In genomic region chr5:38628023-38628422, GRCm38 (mm10) we compare ENCODE assay signal across 21 mouse cellular contexts. TPM values are rescaled to one million over a fixed set of nuclear protein-coding genes. Genes with fewer than 3 reads are reported as not detected.
DNase-seq lines count a peak whose midpoint lies in the region; ATAC-seq lines count a peak whose summit lies in the region.
"Had no signal": no experiment of that assay in that cellular context is flagged by ENCODE, and none has a peak within 500 bp of the region (broad histone marks: within the 10 kb centered on the region; RNA-seq: fewer than 3 reads in every experiment).

No protein-coding gene starts in this region.

- H3K9me3 ChIP-seq in kidney, embryonic 16.5 days (ENCODE audit: low read length), result no peaks in the 10 kb centered on the region
- H3K9me3 ChIP-seq: embryonic facial prominence, embryonic 12.5 days; hindbrain, embryonic 15.5 days had no signal

- no peak overlapping the region for H3K4me2 ChIP-seq in kidney, embryonic 16.5 days (replicated peaks; ENCODE audit: low read depth, low read length)
- H3K4me2 ChIP-seq: embryonic facial prominence, embryonic 12.5 days; heart, embryonic 12.5 days; hindbrain, embryonic 15.5 days had no signal

- no peak overlapping the region for H3K4me3 ChIP-seq in kidney, embryonic 16.5 days (ENCODE audit: low read length)
- H3K4me3 ChIP-seq: embryonic facial prominence, embryonic 12.5 days; heart, embryonic 12.5 days; hindbrain, embryonic 15.5 days had no signal

- H3K4me1 ChIP-seq in kidney, embryonic 16.5 days (ENCODE audit: insufficient read depth, low read length), result no peaks in the 10 kb centered on the region
- H3K4me1 ChIP-seq: embryonic facial prominence, embryonic 12.5 days; heart, embryonic 12.5 days; hindbrain, embryonic 15.5 days had no signal

- H3K36me3 ChIP-seq in kidney, embryonic 16.5 days (ENCODE audit: insufficient read depth, low read length), result no peaks in the 10 kb centered on the region
- H3K36me3 ChIP-seq: embryonic facial prominence, embryonic 12.5 days; heart, embryonic 12.5 days; hindbrain, embryonic 15.5 days had no signal

- H3K27ac ChIP-seq in kidney, embryonic 16.5 days (ENCODE audit: low read length), result no peak overlapping the region
- H3K27ac ChIP-seq: embryonic facial prominence, embryonic 12.5 days; hindbrain, embryonic 15.5 days had no signal

- H3K27me3 ChIP-seq in kidney, embryonic 16.5 days (ENCODE audit: insufficient read depth, low read length), result no peaks in the 10 kb centered on the region
- H3K27me3 ChIP-seq: embryonic facial prominence, embryonic 12.5 days; heart, embryonic 12.5 days; hindbrain, embryonic 15.5 days had no signal

- ATAC-seq in kidney, embryonic 16.5 days (ENCODE audit: low FRiP score, low TSS enrichment), result 0 out of 2 replicates have a peak, but pooled peaks have one; percentile 27
- ATAC-seq in granulocyte monocyte progenitor cell, adult 5-6 weeks (replicated peaks; ENCODE audit: poor library complexity, severe bottlenecking), result 0 out of 2 replicates have a peak, but pooled peaks have one; percentile 36
- ATAC-seq in erythroblast, adult 5-6 weeks (replicated peaks; ENCODE audit: low FRiP score, poor library complexity, severe bottlenecking), result no peak
- ATAC-seq: CD4-positive, CD25-positive, alpha-beta regulatory T cell, adult 4 months; forebrain, embryonic 14.5 days; intestine, embryonic 16.5 days had no signal

- WGBS in kidney, embryonic 16.5 days, result 41% methylated on average over 2 of the region's 2 CpGs

- H3K9ac ChIP-seq in kidney, embryonic 16.5 days (replicated peaks; ENCODE audit: low read length), result no peak overlapping the region
- H3K9ac ChIP-seq: embryonic facial prominence, embryonic 12.5 days; heart, embryonic 12.5 days; hindbrain, embryonic 15.5 days had no signal

- DNase-seq in embryo, embryonic 10 days (ENCODE audit: low spot score), result peak; percentile 19
- no peak for DNase-seq in embryo, embryonic 9.5 days (ENCODE audit: extremely low spot score)
- no peak for DNase-seq in kidney, adult 9 months
- peak; percentile 21 for DNase-seq in ES-CJ7 (ENCODE audit: low read depth, low spot score)
- DNase-seq in right cerebral cortex, adult 2 months (ENCODE audit: low spot score in 2 of 2), result no peak
- DNase-seq: adrenal gland, adult 2 months; adrenal gland, postnatal 25 days; B cell, adult 2 months; cerebellum, adult 2 months; cerebellum, postnatal 14 days; heart, postnatal 36 days had no signal

RNA-seq across cellular contexts. Expression of gene Zfp518b, which starts 56.6 kb away (rescaled TPM):
- polyA plus RNA-seq in kidney, embryonic 16.5 days (2015; fragmentation: Nextera tagmentation; extraction: Ambion mirVana), result 17.1 and 19.8 TPM in 2 replicates
- 5.5 and 12.3 TPM in 2 replicates for total RNA-seq in granulocyte monocyte progenitor cell, adult 5-6 weeks (2014; fragmentation: Nextera tagmentation)
- 6.3 and 8.2 TPM in 2 replicates for total RNA-seq in granulocyte monocyte progenitor cell, adult 5-6 weeks (2017)
- total RNA-seq in erythroblast, adult 5-6 weeks (2015; ENCODE audit: low replicate concordance), result 0.19 and 2.5 TPM in 2 replicates
- total RNA-seq in erythroblast, adult 5-6 weeks (2017; ENCODE audit: low replicate concordance), result 0.98 and 1.0 TPM in 2 replicates
- total RNA-seq: MEL had no signal

Comparison
In these comparisons a context has a peak if more than half of its experiments do, and no peak if none do; other contexts are left out.
1. DNase-seq: peak in embryo, embryonic 10 days (single experiment) and ES-CJ7 (single experiment); none in embryo, embryonic 9.5 days (single experiment), kidney, adult 9 months (single experiment) and right cerebral cortex, adult 2 months (0 of 2).